Mouse (Mus musculus) liver, embryonic 12.5 days (tissue): ENCODE measurements around the gene Spata4. TPM values are rescaled to one million over a fixed set of nuclear protein-coding genes. Genes with fewer than 3 reads are reported as not detected.
A peak's percentile ranks its signal among the peaks of the same experiment; 100 is the strongest.

ENCODE experiments used
- ATAC-seq: fragments of 200-750 bp; cut with Nextera tagmentation; 2 replicates; pipeline ENCODE4 v1.8.0; 2017; ENCODE audit warnings: moderate number of reproducible peaks, mild to moderate bottlenecking, moderate library complexity
- H3K27ac ChIP-seq: fragments of 300-500 bp; sonication (generic); 2 replicates; pipeline ENCODE4 v1.5.1; 2016; ENCODE audit warnings: mild to moderate bottlenecking
- H3K27me3 ChIP-seq: fragments of 300-500 bp; sonication (generic); replicated peaks from 2 replicates; pipeline ENCODE4 v1.6.1; 2016; ENCODE audit warnings: mild to moderate bottlenecking, moderate library complexity
- H3K36me3 ChIP-seq: fragments of 300-500 bp; sonication (generic); 2 replicates; pipeline ENCODE4 v1.6.1; 2016; ENCODE audit warnings: mild to moderate bottlenecking, moderate library complexity
- H3K4me1 ChIP-seq: fragments of 300-500 bp; sonication (generic); 2 replicates; pipeline ENCODE4 v1.6.1; 2016
- H3K4me2 ChIP-seq: fragments of 300-500 bp; sonication (generic); 2 replicates; pipeline ENCODE4 v1.6.1; 2016; ENCODE audit warnings: mild to moderate bottlenecking, moderate library complexity
- H3K4me3 ChIP-seq: fragments of 300-500 bp; sonication (generic); 2 replicates; pipeline ENCODE4 v1.5.1; 2016; ENCODE audit warnings: mild to moderate bottlenecking, moderate library complexity
- H3K9ac ChIP-seq: fragments of 300-500 bp; sonication (generic); 2 replicates; pipeline ENCODE4 v1.6.1; 2016; ENCODE audit warnings: mild to moderate bottlenecking, moderate library complexity
- H3K9me3 ChIP-seq: fragments of 300-500 bp; sonication (generic); replicated peaks from 2 replicates; pipeline ENCODE4 v1.6.1; 2016; ENCODE audit warnings: mild to moderate bottlenecking, moderate library complexity
- WGBS: fragments of 180-500 bp; shearing (Covaris S2); methylation state at CpG from one replicate; pipeline ENCODE4 v1.1.7; 2016; ENCODE audit not compliant: insufficient replicate concordance; 5-methylcytosine and 5-hydroxymethylcytosine counted together
- polyA plus RNA-seq: library from polyadenylated mRNA; unstranded; fragments of >200 nt; fragmentation: Nextera tagmentation; extraction: Ambion mirVana; gene quantifications from 2 replicates; pipeline ENCODE4 v1.2.1, GENCODE M21; 2016

The Spata4 gene
- polyA plus RNA-seq = not detected in 2 replicates

- H3K4me3 ChIP-seq = peak within 1 kb of the TSS; percentile 30
- H3K9ac ChIP-seq = no peak within 1 kb of the TSS
- no peaks in the 10 kb centered on the region for H3K27me3 ChIP-seq
- WGBS = 18% methylated on average over 21 of the region's 21 CpGs
- no peaks in the 10 kb centered on the region for H3K36me3 ChIP-seq
- peaks cover 6% of the 10 kb centered on the region for H3K4me1 ChIP-seq
- ATAC-seq = peak; percentile 77
- H3K27ac ChIP-seq = no peak within 1 kb of the TSS
- peak within 1 kb of the TSS; percentile 60 for H3K4me2 ChIP-seq
- H3K9me3 ChIP-seq = no peaks in the 10 kb centered on the region
These were observed at the start of gene Spata4 for GRCm38 (mm10) chr8:54600671-54601251. Gene Spata4 (plus strand): TSS chr8:54600781.

- H3K4me3 ChIP-seq = no peak overlapping the region
- WGBS = 50% methylated on average over 2 of the region's 2 CpGs
These were observed 45.7 kb upstream of the Spata4 start for GRCm38 (mm10) chr8:54554921-54555320.

GRCm38 (mm10) chr8:54562137-54562536 lies 38.4 kb upstream of the Spata4 start:
- peaks cover 6% of the 10 kb centered on the region; the same call in 1 of the 2 replicates for H3K4me1 ChIP-seq
- H3K9ac ChIP-seq = no peak overlapping the region
- H3K9me3 ChIP-seq = no peaks in the 10 kb centered on the region
- no peaks in the 10 kb centered on the region for H3K36me3 ChIP-seq
- no peak overlapping the region for H3K27ac ChIP-seq
- WGBS = 31% methylated on average over 4 of the region's 4 CpGs
- H3K4me3 ChIP-seq = no peak overlapping the region
- no peak for ATAC-seq
- no peaks in the 10 kb centered on the region for H3K27me3 ChIP-seq
- H3K4me2 ChIP-seq = no peak overlapping the region

More at GRCm38 (mm10) chr8:54554921-54555320, 45.7 kb upstream of the Spata4 start:
- Histone ChIP-seq H3K4me2 (no peak overlapping the region), H3K9me3 (no peaks in the 10 kb centered on the region), H3K27ac (no peak overlapping the region), H3K4me1 (no peaks in the 10 kb centered on the region), H3K9ac (no peak overlapping the region), H3K27me3 (no peaks in the 10 kb centered on the region), H3K36me3 (no peaks in the 10 kb centered on the region)
- ATAC-seq = no peak

GRCm38 (mm10) chr8:54565181-54565580 lies 35.4 kb upstream of the Spata4 start:
- Histone ChIP-seq H3K4me3 (no peak overlapping the region), H3K4me1 (peaks cover 6% of the 10 kb centered on the region; the same call in 1 of the 2 replicates), H3K27me3 (no peaks in the 10 kb centered on the region), H3K36me3 (no peaks in the 10 kb centered on the region), H3K27ac (no peak overlapping the region), H3K9me3 (no peaks in the 10 kb centered on the region), H3K4me2 (no peak overlapping the region), H3K9ac (no peak overlapping the region)
- 85% methylated on average over 1 of the region's 1 CpGs for WGBS
- no peak for ATAC-seq

- Histone ChIP-seq H3K4me1 (peaks cover 6% of the 10 kb centered on the region; the same call in 1 of the 2 replicates), H3K4me2 (no peak overlapping the region), H3K9ac (no peak overlapping the region), H3K4me3 (no peak overlapping the region), H3K9me3 (no peaks in the 10 kb centered on the region), H3K36me3 (no peaks in the 10 kb centered on the region), H3K27ac (no peak overlapping the region), H3K27me3 (no peaks in the 10 kb centered on the region)
- 66% methylated on average over 7 of the region's 7 CpGs for WGBS
- no peak for ATAC-seq
These were observed 34.8 kb upstream of the Spata4 start for GRCm38 (mm10) chr8:54565603-54566260.

GRCm38 (mm10) chr8:54567168-54567567 lies 33.4 kb upstream of the Spata4 start:
- Histone ChIP-seq H3K36me3 (no peaks in the 10 kb centered on the region), H3K4me3 (no peak overlapping the region), H3K9ac (no peak overlapping the region), H3K4me2 (no peak overlapping the region), H3K4me1 (no peaks in the 10 kb centered on the region), H3K27ac (no peak overlapping the region), H3K27me3 (no peaks in the 10 kb centered on the region), H3K9me3 (no peaks in the 10 kb centered on the region)
- WGBS = 55% methylated on average over 2 of the region's 2 CpGs
- no peak for ATAC-seq

- H3K27ac ChIP-seq = no peak overlapping the region
- no peaks in the 10 kb centered on the region for H3K27me3 ChIP-seq
- H3K9me3 ChIP-seq = no peaks in the 10 kb centered on the region
- ATAC-seq = no peak
- H3K36me3 ChIP-seq = no peaks in the 10 kb centered on the region
- H3K4me2 ChIP-seq = no peak overlapping the region
- WGBS = 69% methylated on average over 15 of the region's 15 CpGs
- no peak overlapping the region for H3K9ac ChIP-seq
- H3K4me1 ChIP-seq = no peaks in the 10 kb centered on the region
- H3K4me3 ChIP-seq = no peak overlapping the region
These were observed 29.7 kb upstream of the Spata4 start for GRCm38 (mm10) chr8:54570618-54571609.

- no peak for ATAC-seq
- Histone ChIP-seq H3K9ac (no peak overlapping the region), H3K27ac (no peak overlapping the region), H3K4me3 (no peak overlapping the region), H3K36me3 (no peaks in the 10 kb centered on the region), H3K4me2 (no peak overlapping the region), H3K4me1 (0 out of 2 replicates have a peak, but pooled peaks cover 4% of the 10 kb centered on the region), H3K27me3 (no peaks in the 10 kb centered on the region), H3K9me3 (no peaks in the 10 kb centered on the region)
- 50% methylated on average over 3 of the region's 3 CpGs for WGBS
These were observed 19.1 kb upstream of the Spata4 start for GRCm38 (mm10) chr8:54581436-54581835.

GRCm38 (mm10) chr8:54582886-54583285 lies 17.7 kb upstream of the Spata4 start:
- H3K27ac ChIP-seq = no peak overlapping the region
- H3K9me3 ChIP-seq = no peaks in the 10 kb centered on the region
- no peak overlapping the region for H3K4me2 ChIP-seq
- no peak overlapping the region for H3K4me3 ChIP-seq
- H3K9ac ChIP-seq = no peak overlapping the region
- no peaks in the 10 kb centered on the region for H3K27me3 ChIP-seq
- no peaks in the 10 kb centered on the region for H3K36me3 ChIP-seq
- ATAC-seq = no peak
- 42% methylated on average over 1 of the region's 1 CpGs for WGBS
- H3K4me1 ChIP-seq = 0 out of 2 replicates have a peak, but pooled peaks cover 4% of the 10 kb centered on the region

- Histone ChIP-seq H3K36me3 (no peaks in the 10 kb centered on the region), H3K27ac (no peak overlapping the region), H3K4me3 (no peak overlapping the region), H3K9me3 (no peaks in the 10 kb centered on the region), H3K4me2 (no peak overlapping the region), H3K4me1 (no peaks in the 10 kb centered on the region), H3K9ac (no peak overlapping the region), H3K27me3 (no peaks in the 10 kb centered on the region)
- ATAC-seq = no peak
- 75% methylated on average over 5 of the region's 5 CpGs for WGBS
These were observed 5.9 kb upstream of the Spata4 start for GRCm38 (mm10) chr8:54594634-54595033.

- no peak overlapping the region for H3K9ac ChIP-seq
- H3K4me3 ChIP-seq = no peak overlapping the region
- no peak for ATAC-seq
- no peak overlapping the region for H3K27ac ChIP-seq
- H3K4me2 ChIP-seq = no peak overlapping the region
- no peaks in the 10 kb centered on the region for H3K36me3 ChIP-seq
- no peaks in the 10 kb centered on the region for H3K9me3 ChIP-seq
- whole genome bisulfite sequencing = 58% methylated on average over 2 of the region's 2 CpGs
- H3K27me3 ChIP-seq = no peaks in the 10 kb centered on the region
- peaks cover 6% of the 10 kb centered on the region for H3K4me1 ChIP-seq
These were observed 4.5 kb upstream of the Spata4 start for GRCm38 (mm10) chr8:54596051-54596450.

- Histone ChIP-seq H3K4me1 (peaks cover 6% of the 10 kb centered on the region), H3K4me2 (no peak overlapping the region), H3K27ac (no peak overlapping the region), H3K4me3 (no peak overlapping the region), H3K9ac (no peak overlapping the region), H3K9me3 (no peaks in the 10 kb centered on the region), H3K27me3 (no peaks in the 10 kb centered on the region), H3K36me3 (no peaks in the 10 kb centered on the region)
- no peak for ATAC-seq
- WGBS = 65% methylated on average over 2 of the region's 2 CpGs
These were observed 3.6 kb upstream of the Spata4 start for GRCm38 (mm10) chr8:54596940-54597339.
